Mouse (Mus musculus) heart, adult 11 months (tissue): ENCODE measurements around the gene Dap.

Source experiments
- DNase-seq: peaks from one replicate; pipeline ENCODE4 v3.0.0; 2022

Gene Dap

DNA sequence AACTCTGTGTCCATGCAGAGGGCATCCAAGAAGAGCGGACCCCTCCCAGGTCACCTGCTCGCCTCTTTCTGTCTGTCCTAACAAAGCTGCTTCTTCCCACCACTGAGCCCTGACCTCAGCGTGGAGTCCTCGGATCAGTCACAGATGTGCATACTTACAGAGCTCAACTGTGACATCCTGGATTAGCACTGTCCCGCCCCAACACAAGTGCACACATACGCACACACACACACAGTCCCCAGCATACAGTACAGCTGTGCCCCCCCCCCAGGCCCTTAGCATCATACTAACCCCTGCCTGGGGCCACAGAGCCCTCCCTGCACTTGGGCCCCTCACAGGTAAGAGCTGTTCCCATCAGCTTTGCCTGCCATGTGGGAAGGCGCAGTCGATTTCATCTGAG lies 41.3 kb downstream of the Dap start:
- DNase-seq = no peak

GRCm38 (mm10) chr15:31265845-31266244 lies 41.7 kb downstream of the Dap start:
- DNase-seq = no peak

DNA sequence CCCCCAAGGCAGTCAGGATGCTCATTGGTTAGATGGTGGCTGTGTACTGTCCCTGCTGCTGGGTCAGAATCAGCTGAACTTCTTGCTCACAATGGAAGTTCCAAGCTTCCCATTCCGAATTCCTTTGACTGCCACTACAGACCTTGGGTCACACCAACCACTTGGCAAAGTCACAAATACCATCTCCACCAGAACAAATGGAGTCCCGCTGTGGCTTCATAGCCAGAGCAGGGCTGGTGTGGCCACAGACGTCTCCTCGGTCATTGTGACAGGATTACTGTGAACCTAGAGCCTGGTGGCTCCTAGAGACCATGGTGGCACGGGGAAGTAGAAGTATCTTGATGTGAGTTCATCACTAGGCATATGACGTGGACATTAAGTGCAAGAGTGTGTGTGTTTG lies 44.0 kb downstream of the Dap start:
- no peak for DNase-seq

DNA sequence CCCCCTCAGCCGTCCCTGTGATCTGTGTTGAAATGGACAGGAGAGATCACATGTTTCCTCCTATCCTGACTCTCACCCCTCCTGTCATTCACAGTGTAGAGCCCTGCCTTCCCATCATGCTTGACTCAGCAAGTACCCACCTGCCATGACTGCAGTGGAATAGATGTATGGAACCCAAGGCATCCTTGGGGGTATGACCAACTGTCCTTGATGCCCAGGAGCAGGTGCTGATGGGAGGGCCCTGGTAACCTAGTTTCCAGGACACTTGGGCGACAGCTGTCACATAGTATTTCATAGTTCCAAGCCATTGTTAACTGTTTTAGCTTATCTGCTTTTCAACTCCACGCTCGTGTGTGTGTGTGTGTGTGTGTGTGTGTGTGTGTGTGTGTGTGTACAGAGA lies 45.4 kb downstream of the Dap start:
- DNase-seq = no peak

- DNase-seq = peak; percentile 76
These were observed 48.6 kb downstream of the Dap start for GRCm38 (mm10) chr15:31272695-31273094.

DNA sequence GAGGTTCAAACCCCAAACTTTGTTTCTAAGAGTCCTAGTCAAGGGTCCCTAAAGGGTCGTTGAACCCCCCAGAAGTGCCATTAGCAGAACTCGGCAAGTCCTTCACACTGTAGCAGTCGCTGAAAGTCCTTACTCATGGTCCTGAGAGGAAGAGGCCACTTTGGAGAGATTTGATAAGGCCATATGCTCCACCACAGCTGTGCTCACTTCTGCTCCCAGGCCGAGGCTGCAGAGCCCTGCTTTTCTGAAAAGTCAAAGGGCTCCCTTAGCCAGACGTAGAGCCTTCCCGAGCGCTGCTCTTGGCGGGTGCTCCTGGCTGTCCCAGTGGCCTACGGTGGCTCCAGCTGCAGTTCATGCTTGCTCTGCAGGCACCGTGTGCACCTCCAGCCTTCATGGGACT lies 49.4 kb downstream of the Dap start:
- DNase-seq = peak; percentile 86

- peak; percentile 77 for DNase-seq
These were observed 54.0 kb downstream of the Dap start for GRCm38 (mm10) chr15:31278090-31278489.

- DNase-seq = peak; percentile 76
These were observed 55.0 kb downstream of the Dap start for GRCm38 (mm10) chr15:31279120-31279519.

DNA sequence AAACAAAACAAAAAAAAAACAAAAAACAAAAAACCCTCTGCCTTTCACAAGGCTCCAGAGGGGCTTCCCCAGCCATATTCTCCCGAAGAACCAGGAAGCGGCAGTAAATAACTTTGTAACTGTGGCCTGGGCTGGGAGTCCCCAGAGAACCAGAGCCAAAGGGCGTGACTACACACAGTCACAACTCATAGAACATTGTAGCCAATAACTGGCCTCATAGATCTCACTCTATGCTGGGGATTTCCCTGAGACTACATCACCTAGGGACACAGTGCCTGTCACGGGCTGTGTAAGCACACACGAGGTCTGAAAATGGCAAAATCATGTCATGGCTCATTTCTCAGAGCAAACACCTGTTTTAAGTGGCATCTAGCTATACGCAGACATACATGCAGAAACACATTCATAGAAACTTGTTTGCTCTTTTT lies 55.5 kb downstream of the Dap start:
- DNase-seq = peak; percentile 83

- peak; percentile 81 for DNase-seq
These were observed 55.9 kb downstream of the Dap start for GRCm38 (mm10) chr15:31280059-31280458.

DNA sequence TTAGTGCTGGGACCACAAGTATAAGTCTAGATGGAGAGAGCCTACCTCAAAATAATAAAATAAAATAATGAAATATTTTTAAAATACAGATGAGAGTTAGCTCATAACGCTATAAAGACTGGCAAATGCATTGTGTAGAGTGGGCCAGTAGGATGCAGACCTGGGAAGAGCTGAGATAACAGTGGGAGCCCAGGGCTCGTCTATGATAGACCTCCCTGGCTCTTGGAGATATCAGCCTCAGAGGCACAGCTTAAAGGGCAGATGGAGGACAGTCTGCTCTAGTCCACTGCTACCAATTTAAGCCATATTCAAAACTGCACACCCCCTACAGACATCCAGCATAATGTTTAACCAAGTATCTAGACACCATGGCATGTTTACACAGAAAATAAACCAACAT lies 56.6 kb downstream of the Dap start:
- DNase-seq = no peak

- DNase-seq = no peak
These were observed 57.7 kb downstream of the Dap start for GRCm38 (mm10) chr15:31281830-31282229.

- DNase-seq = no peak
These were observed 58.2 kb downstream of the Dap start for GRCm38 (mm10) chr15:31282353-31282752.

DNA sequence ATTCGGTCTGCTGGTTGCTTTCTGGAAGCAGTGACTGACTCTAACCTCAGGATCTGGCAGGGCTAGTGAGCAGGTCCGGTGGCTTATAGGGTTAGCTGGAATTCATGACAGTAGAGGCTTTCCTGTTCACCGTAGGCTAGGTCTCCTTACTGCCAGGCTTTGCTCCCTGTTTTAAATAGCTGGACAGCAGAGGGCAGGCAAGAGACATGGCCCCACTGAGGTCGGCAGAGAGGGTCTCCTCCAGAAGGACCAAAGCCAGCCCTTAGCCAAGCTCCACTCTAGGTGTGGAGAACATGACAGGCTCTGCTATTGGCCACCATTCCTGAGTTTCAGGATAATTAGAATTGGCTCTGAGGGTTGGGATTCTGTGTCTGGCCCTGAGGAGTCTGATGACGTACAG lies 60.0 kb downstream of the Dap start:
- DNase-seq = no peak

- DNase-seq = no peak
These were observed 61.0 kb downstream of the Dap start for GRCm38 (mm10) chr15:31284922-31285631.

DNA sequence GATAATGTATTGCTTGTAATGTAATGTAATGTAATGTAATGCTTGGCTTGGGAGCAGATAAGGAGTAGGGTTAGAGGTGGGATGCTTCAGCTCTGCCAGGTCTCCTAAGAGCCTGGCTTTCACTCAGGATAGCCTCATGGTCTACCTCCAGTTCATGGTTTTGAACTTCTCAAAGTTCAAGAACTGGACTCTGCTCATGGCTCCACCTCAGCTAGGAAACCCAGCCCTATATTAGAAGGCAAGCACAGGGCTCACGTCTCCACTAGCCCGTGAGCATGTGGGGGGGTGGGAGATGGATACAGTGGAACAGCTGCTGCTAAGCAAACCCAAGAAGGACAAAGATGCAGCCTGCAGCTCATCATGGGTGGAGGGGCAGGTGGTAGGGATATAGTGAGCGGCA lies 61.6 kb downstream of the Dap start:
- no peak for DNase-seq

GRCm38 (mm10) chr15:31292627-31293026 lies 68.5 kb downstream of the Dap start:
- peak; percentile 93 for DNase-seq

- DNase-seq = no peak
These were observed 70.2 kb downstream of the Dap start for GRCm38 (mm10) chr15:31294311-31294710.

DNA sequence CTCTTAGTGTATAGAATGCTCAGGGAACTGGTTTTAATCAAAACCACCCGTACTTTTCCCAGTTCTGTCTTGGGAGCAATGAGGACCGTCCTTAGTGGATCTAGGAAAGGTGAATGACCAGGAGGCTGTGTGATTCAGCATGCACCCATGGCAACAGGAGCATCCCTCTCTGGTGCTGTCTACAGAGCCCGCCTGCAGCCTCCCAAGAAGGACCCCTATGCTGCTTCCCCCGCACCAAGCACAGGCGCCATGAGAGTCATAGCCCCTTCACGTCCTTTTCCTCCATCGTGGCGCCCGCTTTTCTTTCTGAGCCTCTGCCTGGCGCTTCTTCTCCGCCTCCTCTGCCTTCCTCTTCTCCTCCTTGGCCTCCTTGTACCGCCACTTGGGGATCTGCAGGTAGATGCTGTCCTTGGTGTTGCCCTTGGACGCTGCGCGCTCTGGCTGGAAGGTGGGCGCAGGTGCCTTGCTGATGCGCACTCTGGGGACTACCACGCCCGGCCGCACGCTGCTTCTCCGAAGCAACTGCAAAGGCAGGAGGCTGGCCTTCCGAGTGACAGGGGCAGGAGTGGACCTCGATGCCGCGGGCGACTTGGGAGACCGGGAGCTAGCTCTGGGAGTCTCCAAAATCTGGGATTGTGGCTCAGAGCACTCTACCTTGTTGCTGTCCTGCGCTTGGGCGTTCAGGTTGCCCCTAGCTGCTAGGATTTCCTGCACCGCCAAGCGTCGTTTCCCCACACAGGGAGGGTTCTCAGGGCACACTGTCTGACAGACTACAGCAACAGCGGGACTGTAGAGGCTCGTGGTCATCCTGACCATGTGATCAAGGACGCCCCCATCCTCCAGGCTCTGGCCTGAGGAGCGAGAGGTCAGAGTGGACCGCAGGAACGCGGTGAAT lies 73.0 kb downstream of the Dap start:
- no peak for DNase-seq

- DNase-seq = no peak
These were observed 73.6 kb downstream of the Dap start for GRCm38 (mm10) chr15:31297777-31298137.

GRCm38 (mm10) chr15:31299258-31299917 lies 75.3 kb downstream of the Dap start:
- peak; percentile 94 for DNase-seq

- peak; percentile 95 for DNase-seq
These were observed 78.3 kb downstream of the Dap start for GRCm38 (mm10) chr15:31302293-31302990.

DNA sequence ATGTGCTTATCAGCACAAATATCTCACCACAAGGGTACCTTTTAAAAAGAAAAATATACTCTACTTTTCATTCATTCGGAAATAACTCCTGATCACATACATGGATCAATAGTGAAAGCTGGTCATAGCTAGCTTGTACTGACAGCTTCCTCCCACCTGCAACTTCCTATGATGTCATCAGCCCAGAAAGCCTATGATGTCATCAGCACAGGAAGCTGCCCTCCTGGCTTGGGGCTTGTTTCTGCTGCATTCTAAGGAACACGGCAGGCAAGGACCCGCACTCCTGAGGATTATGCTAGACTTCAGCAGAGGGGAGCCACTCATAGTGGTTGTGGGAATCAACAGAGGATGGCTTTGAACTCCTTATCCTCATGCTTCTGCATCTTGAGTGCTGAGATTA lies 80.2 kb downstream of the Dap start:
- DNase-seq = no peak
